Mouse (Mus musculus) testis, adult 2 months (tissue): ENCODE measurements around the gene Tbrg4.

ENCODE experiments used
- CTCF ChIP-seq: fragments of 200-500 bp; IDR thresholded peaks from 2 replicates; pipeline ENCODE4 v1.5.1; 2012; ENCODE audit warnings: low read depth, mild to moderate bottlenecking, inconsistent platforms, low read length, moderate library complexity; ENCODE audit not compliant: control insufficient read depth, insufficient read depth, insufficient replicate concordance
- POLR2A ChIP-seq: fragments of 200-500 bp; IDR thresholded peaks from 2 replicates; pipeline ENCODE4 v1.6.1; 2012; ENCODE audit warnings: low read depth, mild to moderate bottlenecking, inconsistent platforms, low read length, moderate library complexity; ENCODE audit not compliant: control insufficient read depth

GRCm38 (mm10) chr11:6647831-6648724 is 22.2 kb upstream of the Tbrg4 start:
- TF ChIP-seq CTCF = no peak
- TF ChIP-seq POLR2A = no peak
